Mouse (Mus musculus) heart, adult 2 months (tissue): ENCODE results near the gene Lrch3. TPM values are rescaled to one million over a fixed set of nuclear protein-coding genes. Genes with fewer than 3 reads are reported as not detected.
A peak's percentile ranks its signal among the peaks of the same experiment; 100 is the strongest.

ENCODE experiments used
- DNase-seq, 2 experiments: peaks; one replicate each; pipeline ENCODE4 v3.0.0; 2021
- H3K27ac ChIP-seq: fragments of 200-600 bp; 2 replicates; pipeline ENCODE4 v1.8.1; 2022
- H3K27me3 ChIP-seq: fragments of 200-500 bp; 2 replicates; pipeline ENCODE4 v1.6.1; 2012; ENCODE audit warnings: mild to moderate bottlenecking, low read length, inconsistent platforms, mixed read lengths; ENCODE audit not compliant: control insufficient read depth, insufficient read depth
- H3K36me3 ChIP-seq: fragments of 200-500 bp; 2 replicates; pipeline ENCODE4 v1.6.1; 2012; ENCODE audit warnings: low read length, inconsistent platforms; ENCODE audit not compliant: control insufficient read depth, insufficient read depth
- H3K4me1 ChIP-seq: fragments of 200-500 bp; 2 replicates; pipeline ENCODE4 v1.6.1; 2011; ENCODE audit warnings: low read length; ENCODE audit not compliant: control insufficient read depth, insufficient read depth
- H3K4me3 ChIP-seq: fragments of 200-600 bp; 2 replicates; pipeline ENCODE4 v1.8.1; 2022
- H3K79me2 ChIP-seq: fragments of 200-500 bp; replicated peaks from 2 replicates; pipeline ENCODE4 v1.6.1; 2012; ENCODE audit warnings: mild to moderate bottlenecking, inconsistent platforms, low read length, moderate library complexity, mixed read lengths; ENCODE audit not compliant: control insufficient read depth, insufficient read depth
- H3K9ac ChIP-seq: fragments of 200-500 bp; 2 replicates; pipeline ENCODE4 v1.6.1; 2012; ENCODE audit warnings: low read depth, mild to moderate bottlenecking, control low read depth, inconsistent platforms, low read length, mixed read lengths
- CTCF ChIP-seq: fragments of 200-600 bp; IDR thresholded peaks from 2 replicates; pipeline ENCODE4 v1.8.1; 2022; ENCODE audit warnings: antibody characterized with exemption, mild to moderate bottlenecking, moderate library complexity
- EP300 ChIP-seq: fragments of 200-500 bp; IDR thresholded peaks from 2 replicates; pipeline ENCODE4 v1.6.1; 2011; ENCODE audit warnings: low read depth, low read length, control low read depth; ENCODE audit not compliant: insufficient read depth
- POLR2A ChIP-seq: fragments of 200-500 bp; IDR thresholded peaks from 2 replicates; pipeline ENCODE4 v1.6.1; 2011; ENCODE audit warnings: mild to moderate bottlenecking, low read depth, low read length, control low read depth; ENCODE audit not compliant: insufficient read depth
- WGBS: fragments of 180-500 bp; shearing (Covaris S2); methylation state at CpG from one replicate; pipeline ENCODE4 v1.1.7; 2018; 5-methylcytosine and 5-hydroxymethylcytosine counted together
- intact Hi-C: fragments of 180-260 bp; cut with DNase I; formaldehyde crosslinking; loops from one replicate; pipeline ENCODE4 v1.15.1; 2025
- polyA plus RNA-seq: library from polyadenylated mRNA; depleted of rRNA; stranded (reverse); fragments of >200 nt; gene quantifications from 2 replicates; pipeline ENCODE4 v1.2.3, GENCODE M21; 2012
- total RNA-seq, 2 experiments: library from RNA; stranded (reverse); gene quantifications; 2 replicates each; pipeline ENCODE4 v1.2.3; 2021

The Lrch3 gene
- total and polyA plus RNA-seq, 3 experiments = 13.8 to 22.6 (median 20.3) TPM

DNA sequence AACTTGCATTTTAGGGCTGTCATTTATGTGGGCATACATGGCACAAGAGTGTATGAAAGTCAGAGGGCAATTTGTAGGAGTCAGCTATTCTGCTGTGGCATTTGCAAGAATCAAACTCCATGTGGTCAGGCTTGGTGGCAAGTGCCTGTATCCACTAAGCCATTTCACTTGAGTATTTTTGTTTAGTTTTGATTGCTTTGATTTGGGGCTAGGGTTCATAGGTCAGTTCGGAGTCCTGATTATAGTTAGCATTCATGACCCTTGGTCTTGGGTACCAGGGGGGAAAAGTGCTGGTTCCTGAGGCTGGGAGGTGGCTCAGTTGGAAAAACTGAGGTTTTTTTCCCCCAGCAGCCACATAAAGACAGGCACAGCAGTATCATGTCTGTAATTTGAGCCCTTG is 145.6 kb downstream of the Lrch3 start:
- Histone ChIP-seq H3K27ac (no peak overlapping the region), H3K27me3 (no peaks in the 10 kb centered on the region), H3K4me3 (no peak overlapping the region), H3K36me3 (peaks cover 14% of the 10 kb centered on the region), H3K79me2 (no peaks in the 10 kb centered on the region), H3K4me1 (peaks cover 4% of the 10 kb centered on the region), H3K9ac (no peak overlapping the region)
- no peak for DNase-seq
- intact Hi-C loops = loop anchor here (5.0 kb wide), 1 partner anchor 193 kb away; the partner anchor contains the start of gene Snx4
- WGBS = 86% methylated on average over 1 of the region's 1 CpGs
- no peak for TF ChIP-seq CTCF
- no peak for TF ChIP-seq POLR2A
- TF ChIP-seq EP300 = no peak

- Histone ChIP-seq H3K27ac (no peak overlapping the region), H3K4me3 (no peak overlapping the region), H3K9ac (no peak overlapping the region), H3K36me3 (peaks cover 14% of the 10 kb centered on the region), H3K79me2 (no peaks in the 10 kb centered on the region), H3K27me3 (no peaks in the 10 kb centered on the region), H3K4me1 (peaks cover 2% of the 10 kb centered on the region)
- intact Hi-C loops = no loop called here
- WGBS = 90% methylated on average over 2 of the region's 2 CpGs
- TF ChIP-seq EP300 (no peak), POLR2A (no peak), CTCF (no peak)
- DNase-seq = no peak
These were observed 147.0 kb downstream of the Lrch3 start for GRCm38 (mm10) chr16:33060926-33061325.

GRCm38 (mm10) chr16:33061400-33061799 is 147.5 kb downstream of the Lrch3 start:
- no peaks in the 10 kb centered on the region for H3K27me3 ChIP-seq
- peaks cover 2% of the 10 kb centered on the region for H3K4me1 ChIP-seq
- no peak overlapping the region; the same call in 1 of the 2 replicates for H3K27ac ChIP-seq
- peaks cover 14% of the 10 kb centered on the region for H3K36me3 ChIP-seq
- TF ChIP-seq POLR2A = no peak
- no peak for TF ChIP-seq CTCF
- TF ChIP-seq EP300 = no peak
- WGBS = 51% methylated on average over 11 of the region's 11 CpGs
- DNase-seq = no peak
- intact Hi-C loops = no loop called here
- H3K79me2 ChIP-seq = no peaks in the 10 kb centered on the region
- no peak overlapping the region for H3K4me3 ChIP-seq
- H3K9ac ChIP-seq = peak overlapping the region; percentile 68; the same call in 1 of the 2 replicates

GRCm38 (mm10) chr16:33062024-33062681 is 148.3 kb downstream of the Lrch3 start, which contains the start of gene Lmln:
Lmln (plus strand) TSS chr16:33062521.
- H3K4me3 ChIP-seq = peak within 1 kb of the TSS; percentile 81
- TF ChIP-seq CTCF (no peak), POLR2A (peak; percentile 86)
- under 1% methylated on average over 64 of the region's 64 CpGs for WGBS
- peak within 1 kb of the TSS; percentile 81 for H3K9ac ChIP-seq
- H3K36me3 ChIP-seq = peaks cover 13% of the 10 kb centered on the region
- DNase-seq = peak; percentile 91 to 96
- H3K27ac ChIP-seq = peak within 1 kb of the TSS; percentile 71
- H3K4me1 ChIP-seq = peaks cover 2% of the 10 kb centered on the region
- H3K27me3 ChIP-seq = no peaks in the 10 kb centered on the region
- intact Hi-C loops = no loop called here
- H3K79me2 ChIP-seq = no peaks in the 10 kb centered on the region

DNA sequence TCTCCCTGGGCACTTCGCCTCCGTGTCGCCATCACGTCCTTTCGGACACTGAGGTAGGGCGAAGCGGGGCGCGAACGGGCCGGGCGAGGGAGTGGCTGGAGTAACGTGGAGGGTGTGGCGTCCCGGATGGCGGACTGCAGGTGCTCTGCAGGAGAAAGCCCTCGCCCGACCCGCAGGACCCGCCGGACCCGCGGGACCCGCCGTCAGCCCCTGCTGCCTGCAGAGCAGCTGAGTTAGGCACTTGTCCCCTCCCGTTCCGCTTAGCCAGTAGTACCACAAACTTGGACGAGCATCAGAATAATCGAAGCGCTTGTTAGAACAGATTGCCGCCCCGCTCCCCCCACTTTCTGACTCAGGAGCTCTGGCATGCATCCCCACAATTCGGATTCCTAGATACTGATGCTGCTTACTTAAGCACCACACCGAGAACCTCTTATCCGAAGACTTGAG is 148.8 kb downstream of the Lrch3 start:
- Histone ChIP-seq H3K36me3 (peaks cover 10% of the 10 kb centered on the region), H3K27me3 (no peaks in the 10 kb centered on the region), H3K79me2 (no peaks in the 10 kb centered on the region), H3K27ac (peak overlapping the region; percentile 51), H3K4me1 (peaks cover 2% of the 10 kb centered on the region), H3K9ac (peak overlapping the region; percentile 81), H3K4me3 (peak overlapping the region; percentile 81)
- no peak for TF ChIP-seq EP300
- TF ChIP-seq POLR2A = no peak
- no peak for TF ChIP-seq CTCF
- under 1% methylated on average over 35 of the region's 35 CpGs for WGBS
- intact Hi-C loops = no loop called here
- no peak for DNase-seq

- Histone ChIP-seq H3K4me1 (no peaks in the 10 kb centered on the region; the same call in 1 of the 2 replicates), H3K36me3 (peaks cover 6% of the 10 kb centered on the region), H3K4me3 (peak overlapping the region; percentile 81), H3K27ac (no peak overlapping the region), H3K9ac (peak overlapping the region; percentile 81), H3K27me3 (no peaks in the 10 kb centered on the region), H3K79me2 (no peaks in the 10 kb centered on the region)
- DNase-seq = no peak
- TF ChIP-seq EP300 (no peak), POLR2A (no peak), CTCF (no peak)
- 9% methylated on average over 7 of the region's 7 CpGs for WGBS
- intact Hi-C loops = no loop called here
These were observed 149.4 kb downstream of the Lrch3 start for GRCm38 (mm10) chr16:33063267-33063666.
